Mouse (Mus musculus) regulatory T cell (primary cell): ENCODE results near the gene Raver2.

Source experiments
- in situ Hi-C: fragments of 300-600 bp; cut with MboI, MseI; formaldehyde crosslinking; loops from one replicate; pipeline ENCODE4 v1.15.1; 2025; ENCODE audit warnings: high pct_unique_total_duplicates

The Raver2 gene

DNA sequence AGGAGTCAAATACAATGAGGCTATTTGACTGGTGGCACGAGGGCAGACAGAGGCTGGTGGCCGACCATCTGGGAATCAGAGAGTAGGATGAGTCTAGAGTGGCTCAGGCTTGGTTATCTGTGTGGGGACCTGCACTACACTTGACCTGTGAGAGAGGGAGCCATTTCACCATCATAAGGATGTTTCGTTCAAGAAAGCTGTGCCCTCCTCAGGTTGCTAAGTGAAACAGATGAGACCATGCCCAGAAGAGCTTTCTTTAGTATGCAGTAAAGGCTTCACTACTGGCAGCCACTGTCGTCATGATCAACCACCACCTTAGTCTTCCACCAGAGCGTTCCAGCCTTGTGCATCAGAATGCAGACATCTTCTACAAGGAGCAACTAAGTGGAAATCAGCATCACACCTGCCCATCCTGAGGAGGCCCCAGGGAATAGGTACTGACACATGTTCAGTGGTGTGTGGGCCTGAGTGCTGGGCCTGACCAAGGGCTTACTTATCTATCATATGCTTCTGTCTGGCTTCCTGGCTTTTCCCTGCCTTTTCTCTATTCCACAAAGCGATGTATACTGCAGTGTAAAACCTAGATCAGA, 99.5 kb downstream of the Raver2 start:
- in situ Hi-C loops, result loop anchor here (5.0 kb wide), 1 partner anchor 154 kb away; no protein-coding TSS in a partner anchor

DNA sequence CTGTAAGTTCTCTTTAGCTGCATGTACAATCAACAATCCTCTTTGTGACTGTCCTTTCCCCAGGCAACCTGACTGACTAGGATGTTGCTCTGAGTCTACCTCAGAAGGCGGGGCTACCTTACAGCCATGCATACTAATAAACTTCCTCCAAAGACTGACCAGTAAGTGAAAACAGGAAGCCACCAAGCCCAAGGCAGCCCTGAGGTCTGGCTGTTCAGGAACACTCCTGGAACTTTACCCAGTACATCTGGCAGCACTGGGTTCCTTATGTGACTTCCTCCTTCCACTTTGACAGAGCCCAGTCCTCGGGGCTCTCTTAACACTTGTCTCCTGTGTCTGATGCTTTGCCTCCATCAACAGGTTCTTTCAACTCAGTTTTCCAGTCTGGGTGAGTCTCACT, 104.0 kb downstream of the Raver2 start:
- in situ Hi-C loops, result no loop called here

DNA sequence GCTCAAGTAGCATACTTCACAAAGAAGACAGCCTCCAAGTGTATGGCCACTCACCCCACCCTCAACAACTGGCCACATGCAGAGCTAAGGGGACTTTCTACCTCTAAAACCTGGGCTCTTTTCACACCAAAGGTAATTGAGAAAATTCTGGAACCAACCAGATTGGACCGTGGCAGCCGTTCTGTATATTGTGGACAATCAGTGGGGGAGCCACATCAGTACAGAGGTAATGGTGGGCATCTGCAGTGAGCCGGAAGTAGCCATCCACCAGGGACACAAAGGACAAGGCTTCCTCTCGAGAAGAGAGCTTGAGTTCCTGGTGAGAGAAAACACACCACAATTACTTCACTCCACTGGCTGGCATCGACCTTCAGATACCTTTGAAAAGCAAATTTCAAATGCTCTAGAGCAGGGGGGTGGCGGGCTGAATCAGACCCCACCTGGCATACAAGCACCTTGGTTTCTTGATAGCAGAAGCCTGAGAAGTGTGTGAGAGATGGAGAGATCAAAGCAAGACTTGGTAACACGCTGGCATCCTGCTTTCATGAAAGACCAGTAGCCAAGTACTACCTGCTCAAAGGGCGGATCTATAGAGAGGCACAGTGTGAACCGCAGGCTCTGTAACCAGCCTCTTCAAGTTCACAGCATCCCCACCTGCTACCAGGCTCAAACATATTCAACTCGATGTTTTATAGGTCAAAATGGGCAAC, 106.3 kb downstream of the Raver2 start:
- in situ Hi-C loops, result no loop called here

DNA sequence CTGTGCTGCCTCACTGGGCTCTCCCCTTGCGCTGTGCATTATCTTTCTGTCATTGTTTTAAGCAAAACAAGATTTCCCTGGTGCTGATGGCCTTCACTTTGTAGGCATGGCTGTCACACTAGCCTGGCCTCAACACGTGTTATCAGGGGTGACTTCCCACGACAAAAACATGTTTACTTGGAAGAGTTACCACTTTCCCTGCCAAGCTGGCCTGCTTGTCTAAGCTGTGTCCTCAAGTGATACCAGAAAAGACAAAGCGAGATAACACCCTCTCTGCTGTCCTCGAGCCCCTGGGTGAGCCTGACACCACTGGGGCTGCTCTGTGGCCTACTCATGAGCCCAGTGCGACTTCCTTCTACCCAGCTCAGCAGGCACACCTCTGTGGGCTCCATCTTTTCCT, 107.3 kb downstream of the Raver2 start:
- in situ Hi-C loops, result no loop called here

DNA sequence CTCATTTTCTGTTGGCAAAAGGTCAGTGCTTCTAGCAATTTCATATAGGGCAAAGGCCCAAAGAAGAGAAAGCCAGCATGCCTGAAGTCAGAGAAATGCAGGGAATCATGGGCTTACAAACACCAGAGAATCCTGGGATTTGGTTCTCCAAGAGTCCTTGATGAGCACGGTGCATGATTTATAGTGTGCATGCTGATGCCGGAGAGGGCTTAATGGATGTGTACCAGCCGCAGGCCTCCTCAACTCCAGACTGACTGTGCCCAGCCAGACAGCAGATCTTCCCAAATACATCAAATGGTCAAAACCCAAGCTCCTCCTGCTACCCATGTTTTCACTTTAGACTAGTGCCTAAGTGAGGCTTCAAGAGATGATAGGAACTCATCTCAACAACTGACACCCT, 109.0 kb downstream of the Raver2 start:
- in situ Hi-C loops, result no loop called here

- in situ Hi-C loops, result no loop called here
These were observed 110.3 kb downstream of the Raver2 start for GRCm38 (mm10) chr4:101179076-101179475.

- in situ Hi-C loops, result loop anchor here (5.0 kb wide), 1 partner anchor 77 kb away; no protein-coding TSS in a partner anchor
These were observed 111.1 kb downstream of the Raver2 start for GRCm38 (mm10) chr4:101179836-101180235.

DNA sequence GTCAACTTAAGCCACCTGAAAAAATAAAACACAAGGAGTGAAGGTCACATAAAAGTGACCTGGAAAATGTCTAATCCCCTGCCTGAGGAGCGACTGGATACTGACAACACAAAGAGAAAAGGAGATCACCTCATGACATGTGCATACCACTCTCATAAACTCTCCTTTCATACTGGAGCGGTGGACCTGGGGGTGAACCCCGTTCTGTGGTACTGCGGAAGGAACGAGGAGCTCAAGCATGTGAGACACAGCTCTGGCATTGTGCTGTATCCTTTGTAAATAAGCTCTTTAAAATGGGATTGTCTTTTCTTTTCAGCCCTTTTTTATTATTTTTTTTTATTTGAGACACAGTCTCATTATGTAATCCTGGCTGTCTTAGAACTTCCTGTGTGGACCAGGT, 111.9 kb downstream of the Raver2 start:
- in situ Hi-C loops, result loop anchor here (5.0 kb wide), 1 partner anchor 77 kb away; no protein-coding TSS in a partner anchor

DNA sequence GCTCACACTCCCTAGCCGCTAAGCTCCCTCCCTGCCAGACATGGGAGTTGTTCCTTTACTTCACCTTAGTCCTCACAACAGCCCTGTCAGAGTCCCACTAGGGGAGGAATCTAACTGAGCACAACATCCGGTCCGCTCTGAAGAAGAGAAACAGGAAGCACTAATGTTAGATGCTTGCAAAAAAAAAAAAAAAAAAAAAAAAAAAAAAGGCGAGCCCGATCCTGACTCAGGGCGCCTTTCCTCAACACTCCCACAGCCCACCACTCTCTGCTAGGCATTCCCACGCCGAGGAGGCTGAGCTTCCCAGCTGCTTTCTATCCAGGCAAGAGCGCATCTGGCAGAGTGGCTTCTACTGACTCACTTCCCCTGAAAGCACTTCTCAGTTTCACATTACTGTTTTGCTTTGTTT, 113.8 kb downstream of the Raver2 start:
- in situ Hi-C loops, result loop anchor here (5.0 kb wide), 1 partner anchor 75 kb away; no protein-coding TSS in a partner anchor

GRCm38 (mm10) chr4:101185216-101185615, 116.4 kb downstream of the Raver2 start:
- in situ Hi-C loops, result no loop called here

DNA sequence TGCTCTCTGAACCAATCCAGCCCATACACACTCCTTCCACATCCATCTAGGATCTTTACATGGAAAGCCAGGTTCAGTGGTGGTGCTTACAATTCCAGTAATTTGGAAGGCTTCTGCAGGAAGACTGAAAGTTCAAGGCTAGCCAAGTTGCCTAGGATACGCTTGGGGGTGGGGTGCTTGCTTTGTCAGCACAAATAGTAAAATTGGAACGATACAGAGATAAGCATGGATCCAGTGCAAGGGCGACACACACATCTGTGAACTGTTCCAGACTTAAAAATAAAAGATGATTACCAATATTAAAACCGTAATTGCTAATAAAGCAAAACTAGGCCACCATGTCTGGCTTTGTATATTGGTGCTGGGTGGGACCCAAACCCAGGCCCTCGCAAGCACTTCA, 117.8 kb downstream of the Raver2 start:
- in situ Hi-C loops, result no loop called here

- in situ Hi-C loops, result no loop called here
These were observed 118.6 kb downstream of the Raver2 start for GRCm38 (mm10) chr4:101187381-101187780.

DNA sequence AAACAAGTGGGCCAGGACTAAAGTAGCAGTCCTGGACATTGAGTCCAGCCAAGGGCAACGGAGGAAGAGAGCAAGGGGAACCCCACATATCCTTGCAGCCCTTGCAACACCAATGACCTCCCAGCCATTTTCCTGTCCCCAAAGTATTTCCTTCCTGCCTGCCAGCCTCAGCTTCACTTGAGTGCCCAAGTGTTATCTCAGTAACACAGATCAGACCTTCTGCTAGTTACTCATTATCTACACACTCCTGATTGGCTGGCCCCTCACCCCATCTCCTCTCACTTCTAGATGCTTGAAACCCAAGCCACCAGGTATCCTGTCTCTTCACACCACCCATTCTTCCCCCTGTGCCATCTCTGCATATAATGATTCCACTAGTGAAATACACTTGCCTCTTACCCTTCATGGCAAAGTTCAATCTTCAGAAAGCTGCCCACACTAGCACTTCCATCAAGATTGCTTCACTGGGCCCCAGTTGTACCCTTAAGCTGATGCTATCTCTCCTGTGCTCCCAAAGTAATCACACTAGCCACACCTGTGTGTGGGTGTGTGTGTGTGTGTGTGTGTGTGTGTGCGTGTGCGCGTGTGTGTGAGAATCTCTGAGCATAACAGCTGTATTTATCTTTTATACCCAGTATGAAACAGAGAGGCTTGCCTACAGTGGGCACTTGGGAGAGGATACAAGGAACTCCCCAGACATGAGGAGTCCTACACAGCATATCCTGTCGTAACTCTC, 123.6 kb downstream of the Raver2 start:
- in situ Hi-C loops, result no loop called here

- in situ Hi-C loops, result no loop called here
These were observed 125.4 kb downstream of the Raver2 start for GRCm38 (mm10) chr4:101194170-101194569.

- in situ Hi-C loops, result no loop called here
These were observed 127.6 kb downstream of the Raver2 start for GRCm38 (mm10) chr4:101196407-101196806.

DNA sequence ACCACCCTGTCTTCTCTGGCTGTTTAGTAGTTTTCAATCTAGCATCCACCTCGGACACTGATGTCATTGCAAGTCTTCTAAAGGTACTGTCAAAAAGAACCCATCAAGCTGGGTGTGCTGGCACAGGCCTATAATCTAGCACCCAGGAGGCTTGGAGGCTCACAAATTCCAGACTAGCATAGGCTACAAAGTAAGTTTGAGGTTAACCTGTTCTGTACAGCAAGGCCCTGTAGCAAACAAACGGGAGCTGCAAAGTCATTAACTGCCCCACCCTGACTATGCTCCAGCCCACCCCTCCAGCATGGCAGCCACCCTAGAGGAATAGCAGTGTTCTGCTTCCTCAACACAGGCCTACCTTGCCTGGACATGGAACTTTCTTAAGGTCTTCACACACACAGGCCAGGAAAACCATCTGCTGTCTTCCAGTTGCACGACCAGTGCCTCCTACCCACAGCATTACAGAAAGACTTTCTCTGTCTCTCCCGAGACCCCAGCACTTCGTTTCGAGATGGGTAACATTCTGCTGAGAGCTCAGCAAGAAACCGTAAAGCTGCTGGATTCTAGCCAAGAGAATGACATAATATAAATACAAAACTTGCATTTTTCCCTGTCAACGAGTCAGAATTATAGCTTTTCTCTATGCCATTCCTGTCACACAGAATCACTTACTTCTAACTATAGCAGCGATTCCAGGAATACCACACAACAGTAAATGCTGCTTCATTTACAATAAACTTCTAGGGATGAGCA, 128.8 kb downstream of the Raver2 start:
- in situ Hi-C loops, result no loop called here

- in situ Hi-C loops, result no loop called here
These were observed 129.6 kb downstream of the Raver2 start for GRCm38 (mm10) chr4:101198333-101198732.

DNA sequence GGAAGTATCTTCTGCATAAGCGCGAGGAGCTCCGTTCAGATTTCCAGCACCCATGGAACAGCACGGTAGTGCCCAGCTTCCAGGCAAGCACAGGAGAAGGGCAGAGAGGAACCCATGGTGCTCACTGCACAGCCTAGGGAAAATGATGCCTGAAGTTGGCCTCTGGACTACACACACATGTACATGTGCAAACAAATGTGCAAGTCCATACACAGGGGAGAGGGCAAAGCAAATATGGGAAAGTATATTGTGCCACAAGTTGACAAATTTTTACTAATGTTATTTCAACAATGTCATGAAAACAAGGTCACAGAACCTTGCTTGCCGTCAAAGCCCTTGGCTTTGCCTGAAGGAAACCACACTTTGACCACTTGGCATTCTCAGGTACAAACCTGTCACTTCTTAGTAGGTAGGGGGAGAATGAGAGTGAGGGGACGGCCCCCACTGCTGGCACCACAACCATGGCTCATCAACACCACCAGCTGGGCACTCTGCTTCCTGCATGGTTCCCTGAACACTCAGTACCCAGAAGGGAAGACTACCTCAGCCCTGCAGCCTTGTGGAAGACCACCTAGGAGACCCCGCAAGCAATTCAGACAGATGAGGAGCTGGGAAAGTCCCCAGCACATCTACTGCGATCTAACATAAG, 130.8 kb downstream of the Raver2 start:
- in situ Hi-C loops, result loop anchor here (25.0 kb wide), 1 partner anchor 1313 kb away; no protein-coding TSS in a partner anchor
